Mouse (Mus musculus) intestine, embryonic 15.5 days (tissue): ENCODE measurements around the gene Ctf2. TPM values are rescaled to one million over a fixed set of nuclear protein-coding genes. Genes with fewer than 3 reads are reported as not detected.

Source experiments
- ATAC-seq: fragments of 200-750 bp; cut with Nextera tagmentation; 2 replicates; pipeline ENCODE4 v1.8.0; 2017; ENCODE audit warnings: moderate TSS enrichment, moderate library complexity
- H3K27ac ChIP-seq: fragments of 300-500 bp; sonication (generic); 2 replicates; pipeline ENCODE4 v1.5.1; 2015; ENCODE audit warnings: mild to moderate bottlenecking, inconsistent platforms
- H3K27me3 ChIP-seq: fragments of 300-500 bp; sonication (generic); replicated peaks from 2 replicates; pipeline ENCODE4 v1.6.1; 2015; ENCODE audit warnings: inconsistent platforms
- H3K36me3 ChIP-seq: fragments of 300-500 bp; sonication (generic); 2 replicates; pipeline ENCODE4 v1.6.1; 2015; ENCODE audit warnings: inconsistent platforms
- H3K4me1 ChIP-seq: fragments of 300-500 bp; sonication (generic); replicated peaks from 2 replicates; pipeline ENCODE4 v1.6.1; 2015; ENCODE audit warnings: inconsistent platforms
- H3K4me2 ChIP-seq: fragments of 300-500 bp; sonication (generic); replicated peaks from 2 replicates; pipeline ENCODE4 v1.6.1; 2015; ENCODE audit warnings: mild to moderate bottlenecking, inconsistent platforms
- H3K4me3 ChIP-seq: fragments of 300-500 bp; sonication (generic); replicated peaks from 2 replicates; pipeline ENCODE4 v1.5.1; 2015; ENCODE audit warnings: inconsistent platforms
- H3K9ac ChIP-seq: fragments of 300-500 bp; sonication (generic); 2 replicates; pipeline ENCODE4 v1.6.1; 2015; ENCODE audit warnings: inconsistent platforms
- H3K9me3 ChIP-seq: fragments of 300-500 bp; sonication (generic); 2 replicates; pipeline ENCODE4 v1.6.1; 2016; ENCODE audit warnings: inconsistent platforms
- WGBS: fragments of 180-500 bp; shearing (Covaris S2); methylation state at CpG from one replicate; pipeline ENCODE4 v1.1.7; 2015; 5-methylcytosine and 5-hydroxymethylcytosine counted together
- polyA plus RNA-seq: library from polyadenylated mRNA; unstranded; fragments of >200 nt; fragmentation: Nextera tagmentation; extraction: Ambion mirVana; gene quantifications from 2 replicates; pipeline ENCODE4 v1.2.1, GENCODE M21; 2015

Gene Ctf2
- polyA plus RNA-seq, 1 experiment from 2014 or later = 0.29 TPM

- Histone ChIP-seq H3K9ac (no peak overlapping the region), H3K27ac (no peak overlapping the region), H3K4me2 (no peak overlapping the region), H3K4me1 (no peaks in the 10 kb centered on the region), H3K36me3 (no peaks in the 10 kb centered on the region), H3K27me3 (no peaks in the 10 kb centered on the region), H3K4me3 (no peak overlapping the region), H3K9me3 (no peaks in the 10 kb centered on the region)
- WGBS = 76% methylated on average over 4 of the region's 4 CpGs
- ATAC-seq = no peak
Observed at GRCm38 (mm10) chr7:127730170-127730569, 1.8 kb downstream of the Ctf2 start.

GRCm38 (mm10) chr7:127727898-127728297 is 4.1 kb downstream of the Ctf2 start:
- H3K9me3 ChIP-seq = no peaks in the 10 kb centered on the region
- 90% methylated on average over 7 of the region's 7 CpGs for WGBS
- no peaks in the 10 kb centered on the region for H3K36me3 ChIP-seq
- no peak for ATAC-seq
- H3K4me3 ChIP-seq = no peak overlapping the region
- H3K4me2 ChIP-seq = no peak overlapping the region
- no peak overlapping the region for H3K9ac ChIP-seq
- H3K27me3 ChIP-seq = no peaks in the 10 kb centered on the region
- no peaks in the 10 kb centered on the region for H3K4me1 ChIP-seq
- no peak overlapping the region for H3K27ac ChIP-seq

GRCm38 (mm10) chr7:127725924-127726323 is 6.0 kb downstream of the Ctf2 start:
- H3K9ac ChIP-seq = no peak overlapping the region
- no peak for ATAC-seq
- H3K9me3 ChIP-seq = no peaks in the 10 kb centered on the region
- H3K4me1 ChIP-seq = no peaks in the 10 kb centered on the region
- no peaks in the 10 kb centered on the region for H3K27me3 ChIP-seq
- WGBS = 65% methylated on average over 6 of the region's 6 CpGs
- H3K4me2 ChIP-seq = no peak overlapping the region
- H3K36me3 ChIP-seq = no peaks in the 10 kb centered on the region
- H3K27ac ChIP-seq = no peak overlapping the region
- H3K4me3 ChIP-seq = no peak overlapping the region

GRCm38 (mm10) chr7:127725490-127725889 is 6.5 kb downstream of the Ctf2 start:
- no peak for ATAC-seq
- Histone ChIP-seq H3K27me3 (no peaks in the 10 kb centered on the region), H3K4me3 (no peak overlapping the region), H3K9ac (no peak overlapping the region), H3K27ac (no peak overlapping the region), H3K4me2 (no peak overlapping the region), H3K36me3 (no peaks in the 10 kb centered on the region), H3K4me1 (no peaks in the 10 kb centered on the region), H3K9me3 (no peaks in the 10 kb centered on the region)
- WGBS = 61% methylated on average over 2 of the region's 2 CpGs

GRCm38 (mm10) chr7:127719258-127719657 is 12.7 kb downstream of the Ctf2 start:
- H3K9me3 ChIP-seq = no peaks in the 10 kb centered on the region
- H3K4me2 ChIP-seq = no peak overlapping the region
- H3K4me1 ChIP-seq = peaks cover 6% of the 10 kb centered on the region
- no peak overlapping the region for H3K9ac ChIP-seq
- H3K27me3 ChIP-seq = no peaks in the 10 kb centered on the region
- no peak for ATAC-seq
- WGBS = 87% methylated on average over 6 of the region's 6 CpGs
- H3K27ac ChIP-seq = no peak overlapping the region
- H3K36me3 ChIP-seq = no peaks in the 10 kb centered on the region
- no peak overlapping the region for H3K4me3 ChIP-seq

GRCm38 (mm10) chr7:127718339-127718738 is 13.6 kb downstream of the Ctf2 start:
- Histone ChIP-seq H3K27ac (no peak overlapping the region), H3K4me3 (no peak overlapping the region), H3K4me1 (peaks cover 6% of the 10 kb centered on the region), H3K27me3 (no peaks in the 10 kb centered on the region), H3K4me2 (no peak overlapping the region), H3K36me3 (no peaks in the 10 kb centered on the region), H3K9me3 (no peaks in the 10 kb centered on the region), H3K9ac (no peak overlapping the region)
- WGBS = 88% methylated on average over 6 of the region's 6 CpGs
- ATAC-seq = no peak

- Histone ChIP-seq H3K36me3 (no peaks in the 10 kb centered on the region), H3K9me3 (no peaks in the 10 kb centered on the region), H3K27ac (no peak overlapping the region), H3K4me1 (peaks cover 15% of the 10 kb centered on the region), H3K4me3 (peak overlapping the region; percentile 36), H3K4me2 (peak overlapping the region; percentile 82), H3K9ac (peak overlapping the region; percentile 48), H3K27me3 (no peaks in the 10 kb centered on the region)
- WGBS = 3% methylated on average over 39 of the region's 41 CpGs
- ATAC-seq = peak; percentile 46; the same call in 1 of the 2 replicates
Observed at GRCm38 (mm10) chr7:127716992-127717391, 15.0 kb downstream of the Ctf2 start.

- WGBS = 83% methylated on average over 4 of the region's 4 CpGs
- no peak overlapping the region for H3K27ac ChIP-seq
Observed at GRCm38 (mm10) chr7:127714816-127715215, 17.1 kb downstream of the Ctf2 start.

GRCm38 (mm10) chr7:127712461-127713385 is 19.2 kb downstream of the Ctf2 start, which contains the start of gene Ctf1:
Gene Ctf1, plus strand, starts transcription at chr7:127712736.
- 2% methylated on average over 28 of the region's 28 CpGs for WGBS
- H3K9ac ChIP-seq = peak within 1 kb of the TSS; percentile 24
- H3K36me3 ChIP-seq = no peaks in the 10 kb centered on the region
- peak; percentile 53 for ATAC-seq
- no peaks in the 10 kb centered on the region for H3K9me3 ChIP-seq
- H3K4me3 ChIP-seq = peak within 1 kb of the TSS; percentile 36
- peak within 1 kb of the TSS; percentile 69 for H3K4me2 ChIP-seq
- H3K27ac ChIP-seq = peak within 1 kb of the TSS; percentile 91
- H3K4me1 ChIP-seq = peaks cover 30% of the 10 kb centered on the region
- no peaks in the 10 kb centered on the region for H3K27me3 ChIP-seq

More at GRCm38 (mm10) chr7:127714816-127715215, 17.1 kb downstream of the Ctf2 start:
- Histone ChIP-seq H3K9me3 (no peaks in the 10 kb centered on the region), H3K4me1 (peaks cover 23% of the 10 kb centered on the region), H3K4me3 (no peak overlapping the region), H3K4me2 (no peak overlapping the region), H3K9ac (no peak overlapping the region), H3K27me3 (no peaks in the 10 kb centered on the region), H3K36me3 (no peaks in the 10 kb centered on the region)
- no peak for ATAC-seq

GRCm38 (mm10) chr7:127711456-127711855 is 20.5 kb downstream of the Ctf2 start:
- Histone ChIP-seq H3K27me3 (no peaks in the 10 kb centered on the region), H3K4me1 (peaks cover 33% of the 10 kb centered on the region), H3K4me2 (no peak overlapping the region), H3K4me3 (no peak overlapping the region), H3K36me3 (no peaks in the 10 kb centered on the region), H3K9ac (no peak overlapping the region), H3K9me3 (no peaks in the 10 kb centered on the region), H3K27ac (peak overlapping the region; percentile 91; the same call in 1 of the 2 replicates)
- WGBS = 63% methylated on average over 3 of the region's 3 CpGs
- no peak for ATAC-seq

GRCm38 (mm10) chr7:127711031-127711430 is 20.9 kb downstream of the Ctf2 start:
- ATAC-seq = no peak
- Histone ChIP-seq H3K27me3 (no peaks in the 10 kb centered on the region), H3K36me3 (peaks cover 3% of the 10 kb centered on the region; the same call in 1 of the 2 replicates), H3K4me1 (peaks cover 33% of the 10 kb centered on the region), H3K4me3 (no peak overlapping the region), H3K4me2 (no peak overlapping the region), H3K9me3 (no peaks in the 10 kb centered on the region), H3K9ac (no peak overlapping the region), H3K27ac (no peak overlapping the region)
- 75% methylated on average over 3 of the region's 3 CpGs for WGBS

GRCm38 (mm10) chr7:127709261-127709979 is 22.5 kb downstream of the Ctf2 start:
- Histone ChIP-seq H3K27ac (no peak overlapping the region), H3K9ac (no peak overlapping the region), H3K4me1 (peaks cover 33% of the 10 kb centered on the region), H3K4me3 (peak overlapping the region; percentile 67; the same call in 1 of the 2 replicates), H3K9me3 (no peaks in the 10 kb centered on the region), H3K27me3 (no peaks in the 10 kb centered on the region), H3K36me3 (peaks cover 7% of the 10 kb centered on the region; the same call in 1 of the 2 replicates), H3K4me2 (peak overlapping the region; percentile 83)
- WGBS = 67% methylated on average over 5 of the region's 5 CpGs
- ATAC-seq = no peak
